Mouse (Mus musculus) skeletal muscle tissue, adult 2 months (tissue): Measurements from ENCODE around the gene Ppp1r10.
A peak's percentile ranks its signal among the peaks of the same experiment; 100 is the strongest.

Experiments
- DNase-seq: peaks from one replicate; pipeline ENCODE4 v3.0.0-alpha.2; 2012; ENCODE audit warnings: low read depth, low spot score

The Ppp1r10 gene

DNA sequence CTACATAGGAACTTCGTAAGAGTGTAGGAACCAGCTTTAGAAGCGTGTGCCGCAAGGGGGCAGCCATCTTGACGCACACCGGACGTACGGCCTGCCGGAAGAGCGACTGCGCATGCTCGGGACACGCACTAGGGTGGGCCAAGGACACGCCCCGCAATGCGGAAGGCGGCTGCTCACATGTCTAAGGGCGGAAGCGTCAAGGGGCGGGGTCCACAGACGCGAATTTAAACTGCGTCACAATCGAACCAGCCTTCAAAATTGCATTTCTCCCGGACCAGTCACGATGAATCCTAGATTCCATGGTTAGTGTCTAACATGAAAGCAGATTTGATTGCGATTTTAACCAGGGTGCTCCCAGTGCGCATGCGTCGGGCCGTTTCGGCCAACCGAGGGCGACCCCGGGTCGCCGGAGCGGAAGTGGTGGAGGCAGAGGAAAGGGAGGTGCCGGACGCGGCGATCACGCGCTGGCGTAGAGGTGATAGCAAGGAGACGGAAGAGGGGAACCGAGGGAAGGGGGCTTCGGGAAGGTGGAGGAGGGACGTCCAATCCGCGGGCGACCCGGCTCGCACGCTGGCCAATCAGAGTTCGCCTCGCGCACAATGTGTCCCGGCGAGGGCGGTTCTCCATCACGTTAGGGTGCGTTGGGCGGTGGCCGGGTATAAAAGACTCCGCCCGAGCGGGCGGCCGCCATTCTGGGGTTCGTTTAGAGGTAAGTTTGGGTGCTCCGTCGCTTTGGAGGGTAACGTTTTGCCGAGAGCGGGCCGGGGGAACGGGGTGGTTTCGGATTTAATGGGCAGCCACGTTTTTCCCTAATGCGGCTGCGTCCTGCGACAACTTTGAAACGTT is at the start of gene Ppp1r10, which contains the start of gene Mrps18b:
Gene Ppp1r10, plus strand, starts transcription at position 138 of the 846 bp plus-strand sequence.
Gene Mrps18b, minus strand, starts transcription at position 93 of the 846 bp plus-strand sequence.
- peak; percentile 100 for DNase-seq

DNA sequence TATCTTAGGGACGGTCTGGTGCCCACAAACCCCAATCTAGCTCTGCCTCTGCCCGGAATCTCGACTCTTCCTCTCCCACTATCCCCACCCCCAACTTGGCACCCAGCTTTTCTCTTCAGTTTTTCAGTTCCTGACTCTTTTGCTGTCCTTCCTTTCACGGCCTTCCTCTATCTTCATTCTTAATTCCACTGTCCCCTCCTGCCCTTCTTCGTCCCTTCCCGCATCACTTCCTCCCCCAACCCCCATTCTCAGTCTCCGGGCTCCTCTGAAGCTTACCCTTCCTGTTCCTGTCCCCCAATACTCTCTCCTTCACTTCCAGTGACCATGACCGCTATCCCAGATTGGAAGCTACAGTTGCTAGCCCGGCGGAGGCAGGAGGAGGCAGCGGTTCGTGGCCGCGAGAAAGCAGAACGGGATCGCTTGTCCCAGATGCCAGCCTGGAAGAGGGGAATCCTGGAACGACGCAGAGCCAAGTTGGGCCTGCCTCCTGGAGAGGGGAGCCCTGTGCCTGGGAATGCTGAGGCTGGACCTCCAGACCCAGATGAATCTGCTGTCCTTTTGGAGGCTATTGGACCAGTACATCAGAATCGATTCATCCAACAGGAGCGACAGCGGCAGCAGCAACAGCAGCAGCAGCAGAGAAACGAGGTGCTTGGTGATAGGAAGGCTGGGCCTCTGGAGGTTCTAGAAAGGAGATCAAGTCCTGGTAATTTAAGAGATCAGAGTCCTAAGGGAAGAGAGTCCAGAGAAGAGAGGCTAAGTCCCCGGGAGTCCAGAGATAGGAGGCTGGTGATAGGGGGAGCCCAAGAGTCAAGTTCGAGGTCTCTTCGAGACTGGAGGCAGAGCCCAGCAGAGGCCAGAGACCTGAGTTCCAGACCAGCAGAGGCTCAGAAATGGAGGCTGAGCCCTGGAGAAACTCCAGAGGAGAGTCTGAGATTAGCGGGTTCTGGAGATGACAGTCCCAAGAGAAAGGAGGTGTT is 49.0 kb upstream of the Ppp1r10 start:
- no peak for DNase-seq

DNA sequence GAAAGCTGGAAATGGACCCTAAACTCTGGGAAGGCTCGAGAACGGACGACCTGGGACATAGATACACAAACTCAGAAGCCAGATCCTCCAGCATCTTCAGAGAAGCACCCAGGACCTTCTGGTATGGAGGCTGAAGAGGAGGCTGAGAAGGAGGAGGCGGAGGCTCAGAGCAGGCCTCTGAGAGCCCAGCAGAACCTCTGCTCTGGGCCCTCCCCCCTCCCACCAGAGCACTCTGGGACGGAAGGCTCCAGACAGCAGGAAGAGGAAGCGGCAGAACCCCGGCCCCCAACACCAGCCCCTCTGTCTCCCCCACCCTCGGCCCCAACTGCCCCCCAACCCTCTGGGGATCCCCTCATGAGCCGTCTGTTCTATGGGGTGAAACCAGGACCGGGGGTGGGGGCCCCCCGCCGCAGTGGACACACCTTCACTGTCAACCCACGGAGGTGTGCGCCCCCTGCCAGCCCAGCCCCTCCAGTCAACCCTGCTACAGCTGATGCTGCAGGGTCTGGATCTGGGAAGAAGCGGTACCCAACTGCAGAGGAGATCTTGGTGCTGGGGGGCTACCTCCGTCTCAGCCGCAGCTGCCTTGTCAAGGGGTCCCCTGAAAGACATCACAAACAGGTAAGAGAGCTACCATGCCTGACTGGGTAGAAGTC is 47.9 kb upstream of the Ppp1r10 start:
- DNase-seq = peak; percentile 47

DNA sequence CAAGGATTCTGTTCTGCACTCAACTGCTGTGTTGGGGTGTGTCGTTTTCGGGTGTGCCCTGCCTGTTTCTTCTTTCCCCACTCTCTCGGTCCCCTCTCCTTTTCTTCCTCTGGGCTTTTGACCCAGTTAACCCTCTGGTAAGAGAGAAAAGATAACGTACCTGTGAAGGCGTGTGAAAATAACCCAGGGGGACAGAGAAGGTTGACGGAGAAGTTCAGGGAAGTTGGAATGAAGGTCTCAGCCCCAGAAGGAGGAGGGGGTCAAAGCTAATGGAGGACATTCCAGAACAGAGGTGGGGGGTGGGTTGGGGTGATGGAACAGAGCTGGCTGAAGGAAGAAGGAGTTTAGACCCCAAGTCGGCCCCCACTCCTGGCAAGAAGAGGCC is 47.3 kb upstream of the Ppp1r10 start:
- DNase-seq = no peak

DNA sequence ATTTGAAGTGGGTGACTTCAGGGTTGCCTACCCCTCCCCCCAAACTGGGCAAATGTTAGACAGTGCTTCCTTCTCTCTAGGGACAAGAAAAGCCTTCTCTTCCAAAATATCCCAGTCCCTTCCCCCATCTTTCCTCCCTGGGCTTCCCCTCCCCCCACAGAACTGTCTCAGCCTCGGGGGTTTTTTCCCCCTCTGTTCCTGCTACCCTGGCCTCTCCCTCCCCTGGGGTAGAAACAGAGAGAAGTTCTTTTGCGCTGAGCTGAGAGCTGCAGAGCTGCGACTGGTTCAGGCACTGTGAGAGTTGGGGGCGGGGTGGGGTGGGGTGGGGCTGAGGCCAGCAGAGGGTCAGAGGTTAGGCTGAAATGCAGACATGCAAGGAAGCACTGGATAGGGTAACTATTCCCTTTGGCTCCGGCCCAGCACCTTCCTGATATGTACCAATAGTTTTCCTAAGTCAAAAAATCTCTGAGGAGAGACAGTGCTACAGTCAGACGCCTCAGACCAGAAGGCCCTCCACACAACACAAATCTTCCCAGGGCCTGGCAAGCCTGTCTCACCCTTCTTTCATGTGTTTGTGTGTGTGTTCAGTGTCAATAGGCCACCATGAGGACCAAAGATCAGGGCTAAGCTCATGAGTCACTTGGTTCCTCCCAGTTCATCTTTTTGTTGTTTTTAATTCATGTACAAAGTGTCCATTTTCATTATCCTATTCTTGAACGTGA is 46.7 kb upstream of the Ppp1r10 start:
- DNase-seq = peak; percentile 35

DNA sequence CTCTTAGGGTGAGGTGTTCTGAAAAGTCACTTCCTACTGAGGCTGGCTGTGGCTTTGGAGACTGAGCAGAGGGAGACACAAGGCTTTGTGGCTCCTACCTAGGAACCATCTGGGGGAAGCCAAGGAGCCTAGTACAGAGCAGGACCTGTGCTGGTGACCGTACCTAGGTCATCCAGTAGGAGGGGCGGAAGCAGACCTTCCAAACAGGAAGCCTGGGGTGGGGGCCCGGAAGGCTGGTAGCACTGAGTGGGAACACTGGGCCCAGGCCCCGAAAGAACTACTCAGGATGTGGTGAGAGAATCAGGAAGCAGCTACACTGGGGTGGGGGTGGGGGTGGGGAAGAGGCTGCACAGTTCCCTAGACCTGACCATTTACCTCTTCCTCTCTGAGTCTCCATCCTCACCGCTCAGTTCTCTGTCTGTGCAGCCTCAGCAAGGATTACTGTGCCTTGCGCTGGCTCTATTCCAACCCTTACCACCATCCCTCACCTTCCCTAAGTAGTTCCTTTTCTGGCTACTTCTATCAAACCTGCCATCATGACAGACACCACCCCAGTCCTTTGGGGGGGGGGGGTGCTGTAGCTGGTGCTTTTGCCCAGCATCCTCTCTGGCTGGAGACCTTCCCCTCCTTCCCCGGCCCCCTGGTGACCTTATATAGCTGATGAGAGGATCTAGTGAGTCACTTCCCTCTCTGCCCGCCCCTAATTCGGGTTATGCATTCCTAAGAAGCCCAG is 45.9 kb upstream of the Ppp1r10 start:
- DNase-seq = peak; percentile 59

DNA sequence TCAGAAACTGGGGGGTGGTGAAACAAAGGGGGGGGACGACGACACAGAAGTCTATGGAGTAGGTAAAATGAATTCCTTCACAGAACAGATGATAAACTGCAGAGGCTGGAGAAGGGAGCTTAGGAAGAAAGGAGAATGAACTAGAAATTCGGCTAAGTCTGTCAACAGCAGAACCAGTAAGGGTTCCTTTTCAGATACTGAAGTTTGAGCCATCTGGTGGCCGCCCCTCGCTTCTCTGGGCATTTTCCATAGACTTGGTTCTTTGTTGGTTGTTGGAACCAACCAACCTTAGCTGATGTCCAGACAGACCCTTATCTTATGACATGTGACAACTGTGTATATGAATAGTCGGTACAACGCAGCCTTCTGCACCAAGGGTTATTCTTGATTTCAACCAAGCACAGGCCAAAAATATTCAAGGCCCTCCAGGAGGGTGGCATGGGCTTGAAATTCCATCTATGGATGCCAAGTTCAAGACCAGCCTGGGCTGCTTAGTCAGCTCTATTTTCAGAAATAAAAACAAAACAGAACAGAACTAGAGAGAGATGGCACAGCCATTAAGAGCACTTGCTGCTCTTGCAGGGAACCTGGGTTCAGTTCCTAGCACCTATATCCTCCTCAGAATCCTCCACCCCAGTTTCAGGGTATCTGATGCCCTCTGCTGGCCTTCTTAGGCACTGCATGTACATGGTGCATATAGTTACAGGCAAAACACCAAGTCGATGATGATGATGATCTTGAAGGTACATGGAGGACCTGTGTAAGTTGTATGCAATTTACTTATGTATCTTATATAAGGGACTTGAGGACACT is 45.1 kb upstream of the Ppp1r10 start:
- no peak for DNase-seq

DNA sequence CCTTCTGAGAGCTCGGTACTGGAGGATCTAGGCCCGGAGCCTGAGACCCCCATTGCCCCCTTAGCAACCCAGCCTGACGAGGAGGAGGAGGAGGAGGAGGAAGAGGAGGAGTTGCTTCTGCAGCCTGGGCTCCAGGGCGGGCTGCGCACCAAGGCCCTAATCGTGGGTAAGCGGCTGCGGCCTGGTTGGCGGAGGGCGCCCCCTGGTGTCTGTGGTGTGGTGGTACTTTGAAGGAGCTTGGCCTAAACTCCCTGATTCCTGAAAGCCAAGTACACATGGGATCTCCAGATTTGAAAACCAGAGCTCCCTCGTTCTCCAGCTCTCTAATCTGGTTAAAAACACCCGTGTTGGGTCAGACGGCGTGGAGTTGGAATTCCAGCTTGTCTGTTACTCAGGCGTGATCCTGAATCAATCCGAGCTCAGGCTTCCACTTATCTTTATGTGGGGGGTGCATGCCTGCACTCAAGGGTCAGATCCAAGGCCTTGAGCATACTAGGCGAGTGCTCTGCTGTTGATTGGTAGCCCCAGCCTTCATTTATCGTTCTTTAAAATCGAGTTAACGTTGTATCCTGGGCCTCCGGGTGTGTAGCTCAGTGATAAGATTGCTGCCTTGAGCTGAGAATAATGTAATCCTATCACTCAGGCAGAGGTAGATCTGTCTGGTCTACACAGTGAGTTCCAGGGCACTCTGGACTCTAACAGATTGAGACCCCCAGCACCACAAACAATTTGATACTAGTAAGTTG is 42.3 kb upstream of the Ppp1r10 start:
- peak; percentile 82 for DNase-seq

DNA sequence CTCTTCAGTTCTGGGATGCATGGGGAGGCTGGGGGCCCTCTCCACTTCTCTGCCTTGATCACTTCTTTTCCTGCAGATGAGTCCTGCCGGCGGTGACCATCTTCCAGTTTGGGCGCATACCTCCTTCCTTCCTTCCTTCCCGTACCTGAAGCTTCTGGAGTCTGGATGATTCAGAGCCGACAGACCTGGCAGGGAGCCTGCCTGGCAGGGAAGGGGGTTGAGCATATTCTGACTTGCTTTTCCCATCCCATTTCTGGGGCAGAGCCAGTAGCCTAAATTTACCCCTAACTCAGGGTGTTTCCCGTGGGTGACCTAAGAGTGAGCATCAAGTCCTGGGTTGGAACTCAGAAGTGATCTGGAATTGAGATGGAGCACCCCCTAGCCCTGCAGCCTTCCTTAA is 41.5 kb upstream of the Ppp1r10 start:
- DNase-seq = no peak

DNA sequence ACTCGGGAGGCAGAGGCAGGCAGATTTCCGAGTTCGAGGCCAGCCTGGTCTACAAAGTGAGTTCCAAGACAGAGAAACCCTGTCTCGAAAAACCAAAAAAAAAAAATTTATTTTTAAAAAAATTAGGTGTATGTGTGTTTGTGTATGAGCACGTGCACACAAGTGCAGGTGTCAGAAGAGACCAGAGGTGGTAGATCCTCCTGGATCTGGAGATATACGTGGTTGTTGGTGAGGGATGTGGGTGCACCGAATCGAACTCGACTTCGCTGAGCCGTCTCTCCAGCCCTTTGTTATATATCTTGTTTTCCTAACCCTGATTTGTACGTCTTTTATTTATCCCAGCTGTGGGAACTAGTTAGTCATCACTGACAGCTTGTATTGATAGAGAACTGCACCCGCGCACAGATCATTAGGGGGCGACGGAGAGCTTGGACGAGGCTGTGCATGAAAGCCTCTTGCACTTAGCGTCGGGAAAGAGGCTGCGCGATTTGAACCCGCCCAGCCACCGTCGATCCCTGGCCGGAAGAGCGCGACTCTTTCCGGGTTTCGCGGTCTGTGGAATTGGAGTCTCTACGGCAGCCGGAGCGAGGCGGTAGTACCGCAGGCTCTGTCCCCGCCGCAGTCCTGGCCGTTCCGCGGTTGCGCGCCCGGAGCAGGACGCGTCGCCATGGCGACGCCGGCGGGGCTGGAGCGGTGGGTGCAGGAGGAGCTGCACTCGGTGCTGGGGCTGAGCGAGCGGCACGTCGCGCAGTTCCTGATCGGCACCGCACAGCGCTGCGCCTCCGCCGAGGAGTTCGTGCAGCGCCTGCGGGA is 36.8 kb upstream of the Ppp1r10 start, which contains the start of gene Dhx16:
Gene Dhx16, plus strand, starts transcription at position 575 of the 813 bp plus-strand sequence.
- peak; percentile 95 for DNase-seq

DNA sequence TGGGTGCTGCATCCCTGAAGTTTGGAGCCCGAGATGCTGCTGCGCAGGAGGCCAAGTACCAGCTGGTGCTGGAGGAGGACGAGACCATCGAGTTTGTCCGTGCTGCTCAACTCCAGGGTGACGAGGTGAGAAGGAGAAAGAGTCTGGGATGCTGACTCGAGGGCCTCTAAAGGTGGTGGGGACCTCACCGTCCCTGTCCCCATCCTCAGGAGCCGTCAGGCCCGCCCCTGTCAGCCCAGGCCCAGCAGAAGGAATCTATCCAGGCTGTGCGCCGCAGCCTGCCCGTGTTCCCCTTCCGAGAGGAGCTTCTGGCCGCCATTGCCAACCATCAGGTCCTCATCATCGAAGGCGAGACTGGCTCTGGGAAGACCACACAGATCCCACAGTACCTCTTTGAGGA is 33.3 kb upstream of the Ppp1r10 start:
- DNase-seq = no peak

DNA sequence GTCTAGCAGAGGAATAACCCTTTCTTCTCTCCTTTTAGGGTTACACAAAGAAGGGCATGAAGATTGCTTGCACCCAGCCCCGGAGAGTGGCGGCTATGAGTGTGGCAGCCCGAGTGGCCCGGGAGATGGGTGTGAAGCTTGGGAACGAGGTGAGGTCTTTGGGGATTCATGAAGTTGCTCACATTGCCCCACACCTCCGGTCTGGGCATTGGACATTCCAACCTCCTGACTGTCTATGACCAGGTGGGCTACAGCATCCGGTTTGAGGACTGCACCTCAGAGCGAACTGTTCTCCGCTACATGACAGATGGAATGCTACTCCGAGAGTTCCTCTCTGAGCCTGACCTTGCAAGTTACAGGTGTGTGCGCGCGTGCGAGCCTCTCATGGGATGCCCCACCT is 32.5 kb upstream of the Ppp1r10 start:
- DNase-seq = no peak

DNA sequence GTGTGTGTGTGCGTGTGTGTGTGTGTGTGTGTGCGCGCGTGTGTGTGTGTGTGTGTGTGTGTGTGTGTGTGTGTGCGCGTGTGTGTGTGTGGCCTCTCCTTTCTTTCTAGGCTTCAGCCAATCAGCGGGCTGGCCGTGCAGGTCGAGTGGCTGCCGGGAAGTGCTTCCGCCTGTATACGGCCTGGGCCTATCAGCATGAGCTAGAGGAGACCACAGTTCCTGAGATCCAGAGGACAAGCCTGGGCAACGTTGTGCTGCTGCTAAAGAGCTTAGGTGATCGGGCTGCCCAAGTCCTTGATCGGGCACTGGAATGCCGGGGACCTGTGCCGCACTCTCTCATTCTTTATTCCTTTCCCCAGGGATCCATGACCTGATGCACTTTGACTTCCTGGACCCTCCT is 28.5 kb upstream of the Ppp1r10 start:
- no peak for DNase-seq

DNA sequence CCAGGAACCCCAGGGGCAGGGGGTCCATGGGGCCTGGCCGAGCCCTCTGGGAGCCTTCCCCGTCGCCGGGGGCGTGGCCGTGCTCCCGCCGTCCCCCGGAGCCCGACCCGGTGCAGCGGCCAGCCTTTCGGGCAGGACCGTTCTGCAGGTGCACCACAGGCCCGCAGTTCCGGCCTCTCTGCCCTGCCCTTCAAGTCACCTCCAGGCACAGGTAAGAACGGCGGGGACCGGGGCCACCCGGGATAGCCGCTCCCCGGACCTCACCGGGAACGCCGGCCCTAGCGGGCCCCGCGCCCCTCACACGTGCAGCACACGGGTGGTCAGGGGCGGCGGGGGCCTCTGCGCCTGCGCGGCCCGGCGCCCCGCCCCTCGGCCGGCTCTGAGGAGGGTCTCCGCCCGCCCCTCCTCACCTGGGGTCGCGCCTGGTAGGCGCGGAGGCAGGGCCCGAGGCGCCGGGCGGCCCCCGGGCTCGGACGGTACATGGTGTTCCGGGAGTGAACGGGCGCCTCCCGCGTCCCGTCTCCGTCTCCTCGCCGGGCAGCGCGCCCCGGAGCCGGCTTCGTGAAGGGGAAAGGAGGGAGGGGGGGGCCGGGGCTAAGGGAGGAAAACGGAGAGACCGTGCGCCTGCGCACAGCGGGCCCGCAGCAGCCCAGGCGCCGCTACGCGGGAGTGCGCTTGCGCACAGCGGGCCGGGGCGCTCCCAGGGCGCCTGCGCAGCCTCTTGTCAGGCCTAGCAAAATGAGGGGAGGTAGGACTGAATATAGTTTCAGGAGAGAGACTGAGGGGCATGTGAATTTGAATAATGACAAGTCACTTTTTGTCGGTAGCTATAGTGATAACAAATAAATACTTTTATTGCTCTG is 19.2 kb upstream of the Ppp1r10 start, which contains the start of gene 2310061I04Rik:
Gene 2310061I04Rik, minus strand, starts transcription at position 651 of the 863 bp plus-strand sequence.
- peak; percentile 94 for DNase-seq

DNA sequence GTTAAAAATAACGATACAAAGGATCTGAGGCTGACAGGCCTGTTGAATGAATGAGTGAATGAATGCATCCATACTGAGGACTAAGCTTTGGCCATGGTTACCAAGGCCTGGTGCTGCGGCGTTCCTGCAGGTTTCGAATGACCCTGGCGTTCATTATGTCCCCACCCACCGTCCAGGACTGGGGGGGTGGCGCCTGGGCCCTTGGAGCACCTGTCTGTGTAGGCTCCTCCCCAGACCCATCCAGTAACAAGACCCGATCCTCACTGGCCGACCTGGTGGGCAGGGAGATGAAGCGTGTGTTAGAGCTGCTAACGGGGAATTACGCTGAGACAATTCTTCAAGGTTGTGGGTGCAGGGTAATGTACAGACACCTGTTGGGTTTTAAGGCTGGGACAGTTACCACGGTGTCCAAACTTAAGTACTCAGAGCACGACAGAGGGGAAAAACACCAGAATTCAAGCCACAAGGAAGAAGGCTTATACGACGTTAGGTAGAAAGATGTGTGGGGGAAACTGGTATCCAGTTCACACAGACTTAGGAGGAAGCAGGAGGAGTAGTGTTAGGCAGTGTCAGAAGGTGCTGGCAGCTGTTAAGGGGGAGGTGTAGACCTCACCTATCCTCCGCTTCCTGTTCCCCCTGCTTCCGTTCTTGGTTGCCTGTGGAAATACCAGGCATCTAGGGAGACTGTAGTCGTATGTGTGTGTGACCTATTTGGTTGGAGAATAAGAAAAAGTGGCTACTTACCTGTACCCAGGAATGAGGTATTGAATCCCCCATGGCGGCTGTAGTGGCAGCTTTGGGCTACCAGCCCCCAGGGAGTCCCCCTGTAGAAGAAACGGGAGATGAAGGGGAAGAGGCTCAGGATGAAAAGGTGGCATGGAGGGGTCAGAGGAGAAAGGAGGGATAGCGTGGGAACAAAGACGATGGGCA is 18.3 kb upstream of the Ppp1r10 start:
- no peak for DNase-seq

DNA sequence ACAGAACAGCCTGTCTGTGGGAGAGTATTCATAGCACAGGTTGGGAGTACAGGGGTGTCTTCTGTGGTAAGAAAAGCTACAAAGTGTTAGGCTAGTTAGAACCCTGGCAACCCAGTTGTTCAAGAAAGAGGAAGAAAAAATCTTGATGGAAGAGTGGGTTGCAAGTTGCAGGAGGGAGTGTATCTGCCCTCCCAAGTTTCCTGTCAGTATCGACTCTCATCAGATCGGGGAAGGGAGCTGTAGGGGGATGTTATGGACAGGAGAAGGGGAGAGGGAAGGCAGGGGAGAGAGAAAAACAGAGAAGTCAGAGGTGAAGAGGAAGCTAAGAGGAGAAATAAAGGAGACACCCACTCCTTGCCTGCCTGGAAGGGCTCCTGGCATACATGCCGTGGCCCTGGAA is 15.6 kb upstream of the Ppp1r10 start:
- no peak for DNase-seq
